Mouse (Mus musculus): ENCODE data around the gene Ffar1. TPM values are rescaled to one million over a fixed set of nuclear protein-coding genes. Genes with fewer than 3 reads are reported as not detected.

Ffar1 gene
- 0.08 TPM in 1 of 2 replicates, not detected in the other for total RNA-seq (2014; rRNA removed)
- polyA plus RNA-seq (2015; fragmentation: Nextera tagmentation; extraction: Ambion mirVana): not detected in 2 replicates

DNA sequence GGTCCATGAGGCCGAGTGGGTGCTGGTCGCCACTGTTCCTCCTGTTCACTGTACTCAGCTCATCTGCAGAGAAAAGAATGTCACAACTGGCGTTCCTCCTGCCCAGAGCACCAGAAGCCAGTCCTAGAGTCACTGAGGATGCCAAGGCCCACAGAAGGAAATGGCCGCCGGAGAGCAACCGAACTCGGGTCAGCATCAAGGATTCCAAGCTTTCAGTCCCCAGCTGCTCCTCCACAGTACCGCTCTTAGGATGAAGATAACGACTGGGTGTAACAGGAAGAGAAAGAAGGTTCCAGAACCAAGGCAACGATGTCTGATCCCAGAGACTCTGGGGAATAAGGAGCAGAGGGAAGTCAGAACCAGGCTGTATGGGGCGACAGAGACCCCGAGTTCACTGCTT is at the start of gene Ffar1:
Gene Ffar1, minus strand, starts transcription at position 101 of the 400 bp plus-strand sequence.
- H3K27me3 ChIP-seq (ENCODE audit: insufficient read depth, low read length): no peaks in the 10 kb centered on the region
- H3K9ac ChIP-seq: no peak within 1 kb of the TSS
- DNase-seq (no peak), ATAC-seq (no peak)
- H3K9me3 ChIP-seq (ENCODE audit: low read length): no peaks in the 10 kb centered on the region
- no peak for TF ChIP-seq CTCF (IDR thresholded peaks at IDR 0.05; ENCODE audit: low read depth)
- no peaks in the 10 kb centered on the region for H3K36me3 ChIP-seq (ENCODE audit: insufficient read depth)
- no peak within 1 kb of the TSS for H3K4me2 ChIP-seq (ENCODE audit: low read depth)
- 87% methylated on average over 12 of the region's 12 CpGs for WGBS
- H3K4me3 ChIP-seq (ENCODE audit: low read depth, low read length): no peak within 1 kb of the TSS
- H3K4me1 ChIP-seq (ENCODE audit: insufficient read depth): no peaks in the 10 kb centered on the region
- H3K27ac ChIP-seq (ENCODE audit: low read depth, low read length): no peak within 1 kb of the TSS

DNA sequence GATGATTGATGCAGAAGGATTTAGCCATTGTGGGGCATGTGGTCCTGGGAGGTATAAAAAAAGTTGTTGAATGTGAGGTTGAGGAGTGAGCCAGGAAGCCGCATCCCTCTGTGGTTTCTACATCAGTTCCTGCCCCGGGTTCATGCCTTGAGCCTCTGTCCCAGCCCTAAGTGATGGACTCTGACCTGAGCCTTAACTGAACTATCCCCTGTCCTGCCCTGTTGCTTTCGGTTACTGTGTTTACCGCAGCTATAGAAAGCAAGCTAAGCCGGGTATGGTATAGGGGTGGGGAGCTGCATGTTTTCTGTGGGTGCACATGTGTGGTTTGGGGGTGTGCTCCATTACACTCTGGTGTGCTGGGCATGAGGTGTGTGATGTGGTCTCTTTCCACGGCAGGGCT is 48.4 kb upstream of the Ffar1 start:
- DNase-seq: no peak
- no peak overlapping the region for H3K9ac ChIP-seq
- no peak overlapping the region for H3K27ac ChIP-seq (ENCODE audit: low read depth, low read length)
- no peak overlapping the region for H3K4me3 ChIP-seq (ENCODE audit: low read depth, low read length)
- no peak for ATAC-seq
- H3K4me2 ChIP-seq (ENCODE audit: low read depth): no peak overlapping the region
- no peak for TF ChIP-seq CTCF (IDR thresholded peaks at IDR 0.05; ENCODE audit: low read depth)
- H3K27me3 ChIP-seq (ENCODE audit: insufficient read depth, low read length): no peaks in the 10 kb centered on the region; the same call in 1 of the 2 replicates
- no peaks in the 10 kb centered on the region for H3K36me3 ChIP-seq (ENCODE audit: insufficient read depth)
- WGBS: 80% methylated on average over 6 of the region's 6 CpGs
- H3K9me3 ChIP-seq (ENCODE audit: low read length): no peaks in the 10 kb centered on the region
- no peaks in the 10 kb centered on the region; the same call in 1 of the 2 replicates for H3K4me1 ChIP-seq (ENCODE audit: insufficient read depth)

DNA sequence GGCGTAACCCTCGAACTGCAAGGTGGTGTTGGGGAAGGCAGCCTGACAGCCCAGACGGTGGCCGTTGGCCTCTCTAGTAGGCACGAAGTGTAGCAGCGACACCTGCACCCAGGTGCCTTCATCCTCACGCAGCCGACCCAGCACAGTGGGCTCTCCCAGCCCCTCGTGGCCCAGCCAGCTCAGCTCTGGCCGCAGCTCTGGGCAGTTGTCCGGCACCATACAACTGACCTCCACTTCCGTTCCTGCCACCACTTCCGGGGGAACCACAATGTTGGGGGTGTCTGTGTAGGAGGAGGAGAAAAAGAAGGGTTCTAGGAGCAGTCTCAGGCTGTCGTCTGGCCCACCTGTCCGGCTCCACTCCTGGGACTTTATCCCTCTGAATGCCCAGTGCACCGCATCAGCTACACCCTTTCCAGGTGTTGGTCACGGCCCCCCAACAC is 47.6 kb upstream of the Ffar1 start:
- no peak for DNase-seq
- Histone ChIP-seq H3K27ac (ENCODE audit: low read depth, low read length) (no peak overlapping the region), H3K36me3 (ENCODE audit: insufficient read depth) (no peaks in the 10 kb centered on the region), H3K4me3 (ENCODE audit: low read depth, low read length) (peak overlapping the region; percentile 26), H3K27me3 (ENCODE audit: insufficient read depth, low read length) (no peaks in the 10 kb centered on the region; the same call in 1 of the 2 replicates), H3K4me1 (ENCODE audit: insufficient read depth) (no peaks in the 10 kb centered on the region; the same call in 1 of the 2 replicates), H3K9ac (no peak overlapping the region), H3K4me2 (ENCODE audit: low read depth) (peak overlapping the region; percentile 56), H3K9me3 (ENCODE audit: low read length) (no peaks in the 10 kb centered on the region)
- no peak for ATAC-seq
- WGBS: 24% methylated on average over 17 of the region's 17 CpGs
- TF ChIP-seq CTCF (IDR thresholded peaks at IDR 0.05; ENCODE audit: low read depth): no peak

DNA sequence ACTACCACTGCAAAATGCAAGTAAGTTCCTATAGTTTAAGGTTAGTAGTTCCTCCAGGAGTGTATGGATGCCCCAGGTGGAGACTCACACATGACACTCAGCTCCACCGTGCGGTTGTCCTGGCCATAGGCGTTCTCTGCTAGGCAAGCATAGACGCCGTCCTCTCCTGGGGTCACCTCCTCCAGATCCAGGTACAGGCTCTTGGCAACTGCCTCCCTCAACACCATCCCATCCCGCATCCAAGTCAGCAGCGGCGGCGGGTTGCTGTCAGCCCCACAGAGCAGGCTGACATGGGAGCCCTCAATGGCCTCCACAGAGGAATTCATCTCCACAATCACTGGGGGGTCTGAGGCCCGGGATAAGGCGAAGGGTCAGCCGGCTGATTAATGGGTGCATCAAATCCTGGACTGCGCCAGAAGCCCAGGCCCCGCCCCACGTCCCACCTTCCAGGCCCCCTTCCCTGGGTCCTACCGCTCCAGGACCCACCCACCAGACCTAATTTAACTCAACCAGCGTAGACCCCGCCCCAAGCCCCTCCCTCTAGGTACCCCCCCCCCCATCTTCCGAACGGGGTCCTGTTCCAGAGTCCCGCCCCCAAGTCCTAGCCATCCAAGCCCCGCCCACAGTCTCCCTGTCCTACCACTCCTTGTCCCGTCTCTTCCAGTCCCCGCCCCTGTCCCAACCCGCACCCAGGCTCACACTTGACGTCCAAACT is 47.1 kb upstream of the Ffar1 start:
- Histone ChIP-seq H3K4me2 (ENCODE audit: low read depth) (peak overlapping the region; percentile 56), H3K9ac (peak overlapping the region; percentile 18; the same call in 1 of the 2 replicates), H3K9me3 (ENCODE audit: low read length) (no peaks in the 10 kb centered on the region), H3K4me1 (ENCODE audit: insufficient read depth) (no peaks in the 10 kb centered on the region; the same call in 1 of the 2 replicates), H3K27me3 (ENCODE audit: insufficient read depth, low read length) (no peaks in the 10 kb centered on the region; the same call in 1 of the 2 replicates), H3K36me3 (ENCODE audit: insufficient read depth) (no peaks in the 10 kb centered on the region), H3K27ac (ENCODE audit: low read depth, low read length) (no peak overlapping the region), H3K4me3 (ENCODE audit: low read depth, low read length) (peak overlapping the region; percentile 26)
- WGBS: 2% methylated on average over 26 of the region's 26 CpGs
- DNase-seq (no peak), ATAC-seq (peak; percentile 27)
- TF ChIP-seq CTCF (IDR thresholded peaks at IDR 0.05; ENCODE audit: low read depth): no peak

DNA sequence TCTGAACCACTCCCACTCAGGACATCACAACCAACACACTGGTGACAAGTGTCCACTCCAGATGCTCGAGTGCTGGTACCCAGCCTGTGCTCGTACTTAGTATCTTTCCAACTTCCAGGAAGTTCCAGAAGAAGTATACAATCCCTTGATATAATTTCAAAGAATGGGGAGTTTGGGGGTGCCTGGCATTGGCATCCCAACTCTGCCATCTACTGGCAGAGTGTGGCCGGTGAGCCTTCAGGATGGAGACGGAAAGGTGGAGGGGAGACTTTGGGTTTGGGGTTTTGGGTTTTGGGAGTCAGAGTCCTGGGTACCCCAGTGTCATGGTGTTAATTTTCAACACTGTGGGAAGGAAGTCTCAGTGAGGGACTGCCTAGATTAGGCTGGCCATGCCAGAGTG is 42.7 kb upstream of the Ffar1 start:
- H3K27ac ChIP-seq (ENCODE audit: low read depth, low read length): no peak overlapping the region
- no peaks in the 10 kb centered on the region; the same call in 1 of the 2 replicates for H3K27me3 ChIP-seq (ENCODE audit: insufficient read depth, low read length)
- no peaks in the 10 kb centered on the region; the same call in 1 of the 2 replicates for H3K4me1 ChIP-seq (ENCODE audit: insufficient read depth)
- peak; percentile 65 for TF ChIP-seq CTCF (IDR thresholded peaks at IDR 0.05; ENCODE audit: low read depth)
- no peak overlapping the region for H3K4me3 ChIP-seq (ENCODE audit: low read depth, low read length)
- DNase-seq: peak; percentile 27
- no peaks in the 10 kb centered on the region for H3K36me3 ChIP-seq (ENCODE audit: insufficient read depth)
- no peak for ATAC-seq
- no peak overlapping the region for H3K4me2 ChIP-seq (ENCODE audit: low read depth)
- no peak overlapping the region for H3K9ac ChIP-seq
- WGBS: 58% methylated on average over 4 of the region's 4 CpGs
- H3K9me3 ChIP-seq (ENCODE audit: low read length): no peaks in the 10 kb centered on the region

DNA sequence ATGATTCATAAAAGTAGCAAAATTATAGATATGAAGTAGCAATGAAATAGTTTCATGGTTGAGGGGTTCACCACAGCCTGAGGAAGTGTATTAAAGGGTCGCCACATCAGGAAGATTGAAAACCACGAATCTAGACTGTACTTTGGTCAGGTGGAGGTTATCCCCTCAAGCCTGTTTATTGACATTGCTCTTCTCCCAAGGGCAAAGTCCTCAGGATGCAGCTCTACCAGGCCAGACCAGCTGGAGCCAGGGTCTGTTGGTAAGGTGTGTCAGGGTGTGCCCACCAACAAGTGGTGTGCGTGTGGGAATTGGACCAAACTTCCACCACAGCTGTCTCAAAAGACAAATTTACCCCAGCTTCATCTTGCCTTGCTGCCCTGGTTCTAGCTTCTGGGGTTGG is 33.9 kb upstream of the Ffar1 start:
- 94% methylated on average over 3 of the region's 3 CpGs for WGBS
- ATAC-seq (no peak), DNase-seq (no peak)
- no peak overlapping the region for H3K27ac ChIP-seq (ENCODE audit: low read depth, low read length)
- H3K27me3 ChIP-seq (ENCODE audit: insufficient read depth, low read length): no peaks in the 10 kb centered on the region
- H3K9me3 ChIP-seq (ENCODE audit: low read length): no peaks in the 10 kb centered on the region
- H3K4me1 ChIP-seq (ENCODE audit: insufficient read depth): no peaks in the 10 kb centered on the region
- no peaks in the 10 kb centered on the region for H3K36me3 ChIP-seq (ENCODE audit: insufficient read depth)
- H3K4me3 ChIP-seq (ENCODE audit: low read depth, low read length): no peak overlapping the region
- H3K4me2 ChIP-seq (ENCODE audit: low read depth): no peak overlapping the region
- H3K9ac ChIP-seq: no peak overlapping the region
- no peak for TF ChIP-seq CTCF (IDR thresholded peaks at IDR 0.05; ENCODE audit: low read depth)

DNA sequence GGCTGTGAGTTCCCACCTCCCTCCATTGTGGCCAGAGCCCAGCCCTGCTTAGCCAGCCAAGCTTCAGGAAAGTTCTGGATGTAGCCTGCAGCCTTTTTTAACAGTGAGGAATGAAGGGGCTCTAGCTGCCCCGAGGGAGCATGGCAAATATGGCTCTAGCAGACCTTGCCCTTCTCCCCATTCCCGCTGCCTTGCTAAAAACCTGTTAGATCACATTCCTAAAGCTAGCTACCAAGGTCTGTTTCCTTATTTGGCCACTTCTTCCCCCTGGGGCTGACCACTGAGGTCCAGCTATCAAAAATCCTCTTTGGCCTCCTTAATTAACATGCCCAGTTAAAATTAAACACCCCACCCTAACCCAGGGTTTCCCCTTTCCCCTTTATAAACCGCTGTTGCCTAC is 31.2 kb upstream of the Ffar1 start:
- Histone ChIP-seq H3K4me3 (ENCODE audit: low read depth, low read length) (no peak overlapping the region), H3K9ac (no peak overlapping the region), H3K4me2 (ENCODE audit: low read depth) (no peak overlapping the region), H3K27me3 (ENCODE audit: insufficient read depth, low read length) (no peaks in the 10 kb centered on the region), H3K4me1 (ENCODE audit: insufficient read depth) (no peaks in the 10 kb centered on the region), H3K9me3 (ENCODE audit: low read length) (no peaks in the 10 kb centered on the region), H3K36me3 (ENCODE audit: insufficient read depth) (no peaks in the 10 kb centered on the region), H3K27ac (ENCODE audit: low read depth, low read length) (no peak overlapping the region)
- 73% methylated on average over 3 of the region's 3 CpGs for WGBS
- ATAC-seq (no peak), DNase-seq (no peak)
- no peak for TF ChIP-seq CTCF (IDR thresholded peaks at IDR 0.05; ENCODE audit: low read depth)
